Mouse (Mus musculus) 3T3-L1 (cell line): ENCODE measurements around the gene Mgat4a.

Experiments used
- DNase-seq: peaks from one replicate; pipeline ENCODE4 v3.0.0-alpha.2; 2015; ENCODE audit warnings: low read depth, low spot score

Gene Mgat4a

DNA sequence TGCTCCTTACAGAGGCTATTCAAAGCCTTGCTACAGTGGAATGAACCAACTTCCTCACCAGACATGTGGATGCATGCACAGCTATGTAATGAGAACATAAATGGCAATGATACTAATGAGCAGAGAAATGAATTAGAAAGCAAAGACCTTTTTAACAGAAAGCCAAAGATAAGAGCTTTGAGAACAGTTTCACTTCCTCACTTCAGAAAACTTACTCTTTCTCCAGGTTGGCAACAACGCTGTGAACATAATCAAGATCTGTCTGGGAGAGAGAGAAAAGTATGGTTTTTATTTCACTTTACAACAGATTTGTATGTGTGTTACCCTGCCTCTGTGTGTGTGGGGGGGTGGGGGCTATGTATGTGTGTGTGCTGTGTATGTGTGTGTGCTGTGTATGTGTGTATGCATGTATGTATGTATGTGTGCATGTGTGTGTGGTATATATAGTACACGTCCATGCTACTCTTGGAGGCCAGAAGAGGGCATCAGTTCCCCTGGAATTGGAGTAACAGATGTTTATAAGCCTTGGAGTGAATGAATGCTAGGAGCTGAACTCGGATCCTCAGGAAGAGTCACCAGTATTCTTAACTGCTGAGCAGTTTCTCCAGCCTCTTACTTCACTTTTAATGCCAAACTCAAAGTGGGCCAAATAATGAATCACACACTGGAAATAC lies 74.4 kb downstream of the Mgat4a start:
- DNase-seq: no peak

DNA sequence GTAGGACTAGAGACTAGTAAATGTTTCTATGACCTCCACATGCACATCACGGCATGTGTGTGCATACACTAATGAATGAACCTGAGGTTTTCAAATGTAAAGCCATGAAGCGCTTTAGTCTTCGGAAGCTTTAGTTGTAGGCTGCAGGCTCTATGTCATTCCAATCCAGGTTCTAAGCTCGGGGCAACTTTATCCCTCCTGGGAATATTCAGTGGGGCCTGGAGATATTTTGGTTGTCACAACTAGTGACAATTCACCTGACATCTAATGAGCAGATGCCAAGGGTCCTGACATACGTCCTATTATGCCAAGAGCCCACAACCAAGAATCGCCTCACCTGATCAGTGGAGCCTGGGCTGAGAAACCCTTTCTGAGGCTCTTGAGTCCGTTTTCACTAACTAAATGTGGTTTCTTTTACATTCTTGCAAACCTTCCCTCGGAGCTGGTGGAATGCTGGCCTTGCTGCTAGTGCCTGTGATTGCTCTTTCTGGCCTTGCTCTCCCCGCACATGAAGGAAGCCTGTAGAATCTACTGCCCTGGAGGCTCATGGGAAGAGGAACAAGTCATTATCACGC lies 75.9 kb downstream of the Mgat4a start:
- no peak for DNase-seq

DNA sequence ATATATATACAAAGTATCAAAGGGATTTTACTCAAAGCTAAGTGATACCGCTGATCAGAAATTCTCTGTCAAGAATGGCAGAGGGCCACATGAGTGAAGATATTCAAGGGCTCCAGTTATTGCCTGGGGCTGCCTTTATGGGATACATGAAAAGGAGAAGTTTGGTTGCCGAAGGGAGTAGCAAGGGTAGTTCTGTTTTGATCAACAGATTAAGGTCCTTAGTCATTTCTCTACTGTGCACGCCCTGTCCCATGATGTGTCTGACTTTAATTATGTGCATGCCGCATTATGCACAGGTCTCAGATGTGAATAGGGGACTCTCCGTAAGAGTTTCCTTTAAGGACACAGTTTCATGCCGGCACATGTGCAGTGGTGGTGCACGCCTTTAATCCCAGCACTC lies 83.3 kb downstream of the Mgat4a start:
- DNase-seq: no peak

DNA sequence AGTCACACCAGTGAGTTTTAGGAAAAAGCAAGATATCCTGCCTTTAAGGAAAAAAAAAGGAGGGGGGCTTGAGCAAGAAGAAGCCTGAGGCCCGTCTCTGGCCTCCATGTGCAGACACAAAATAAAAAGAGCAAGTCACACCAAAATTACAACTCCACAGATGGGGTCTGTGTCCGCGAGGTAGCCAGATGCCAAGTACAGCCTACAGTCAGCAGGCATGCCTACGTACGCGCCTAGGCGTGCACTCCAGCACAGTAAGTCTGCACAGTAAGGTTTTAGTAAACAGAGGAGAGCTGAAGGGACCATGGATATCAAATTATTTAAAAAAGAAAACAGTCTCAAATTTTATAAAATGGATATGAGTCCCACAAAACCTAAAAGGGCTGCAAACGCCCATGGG lies 89.5 kb downstream of the Mgat4a start:
- DNase-seq: no peak

DNA sequence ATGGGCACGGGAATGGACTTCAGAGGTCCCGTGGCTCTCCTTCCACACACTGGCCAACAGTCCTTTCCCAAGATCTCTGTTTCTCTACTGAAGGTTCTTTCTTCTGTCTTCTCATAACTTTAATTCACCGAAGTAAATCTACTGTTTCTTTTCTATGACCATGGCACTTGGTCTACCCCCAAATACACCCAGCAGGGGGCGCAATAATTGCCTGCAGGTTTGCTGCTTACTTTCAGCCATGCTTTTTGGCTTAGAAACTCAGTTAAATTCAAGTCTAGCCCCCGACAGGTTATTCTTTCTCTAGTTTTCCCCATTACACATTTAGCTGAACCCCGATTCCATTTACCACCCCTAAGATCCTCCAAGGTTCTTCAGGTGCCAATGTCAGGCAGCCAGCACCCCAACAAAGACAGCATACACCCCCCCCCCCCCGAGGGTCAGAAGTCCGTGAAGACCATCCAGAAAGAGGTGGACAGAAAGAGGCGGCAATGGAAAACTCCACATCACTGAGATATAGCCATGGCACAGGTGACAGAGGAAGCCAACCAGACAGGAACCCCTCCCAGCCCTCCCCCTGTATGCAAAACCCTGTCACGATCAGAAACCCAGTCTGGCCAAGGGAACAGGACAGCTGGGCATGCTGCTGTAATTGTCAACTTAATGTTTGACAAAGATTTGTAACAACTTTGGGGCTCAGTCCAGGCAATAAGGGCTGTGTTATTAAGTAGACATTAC lies 92.3 kb downstream of the Mgat4a start:
- peak; percentile 37 for DNase-seq

DNA sequence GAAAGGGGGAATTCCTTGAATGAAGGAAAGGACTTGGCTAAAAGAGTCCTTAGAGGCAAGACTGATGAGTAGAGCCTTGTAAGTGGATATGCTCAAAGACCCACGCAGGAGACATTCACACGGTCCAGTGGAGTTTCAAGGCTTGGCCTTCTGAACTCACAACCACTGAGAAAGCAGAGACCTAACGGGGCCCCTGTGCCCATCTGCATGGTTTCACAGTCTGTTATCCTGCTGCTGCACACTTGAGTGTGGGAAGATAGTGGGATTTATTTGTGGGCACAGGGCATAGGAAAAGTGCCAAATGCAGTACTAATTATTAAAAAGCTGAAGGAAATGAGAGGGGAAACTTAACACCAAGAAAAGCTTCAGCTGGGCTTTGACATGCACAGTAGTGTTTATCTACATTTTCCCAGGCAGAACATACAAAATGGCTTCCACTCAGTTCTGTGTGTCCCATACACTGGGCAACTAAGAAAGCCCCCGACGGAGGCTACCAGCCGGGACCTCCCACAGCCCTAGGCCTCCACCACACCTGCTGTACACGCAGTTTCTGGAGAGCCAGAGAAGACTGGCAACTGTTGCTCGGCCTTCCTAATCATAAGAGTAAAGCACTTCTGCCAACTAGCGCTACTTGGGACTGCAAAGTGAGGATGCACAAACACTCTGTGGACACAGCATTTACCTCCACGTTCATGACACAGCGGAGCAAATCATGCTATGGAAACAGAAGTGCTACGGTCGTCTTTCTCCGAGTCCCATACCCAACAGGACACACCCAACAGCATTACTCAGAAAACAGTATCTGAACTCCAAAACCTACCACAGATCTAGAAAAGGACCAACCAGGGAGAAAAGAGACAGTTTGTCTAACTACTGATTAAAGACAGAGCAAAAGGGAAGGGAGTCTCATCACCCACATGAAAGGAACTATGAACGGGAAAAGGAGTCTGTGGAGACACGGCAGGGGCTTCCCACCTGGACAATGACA lies 97.7 kb downstream of the Mgat4a start:
- no peak for DNase-seq

DNA sequence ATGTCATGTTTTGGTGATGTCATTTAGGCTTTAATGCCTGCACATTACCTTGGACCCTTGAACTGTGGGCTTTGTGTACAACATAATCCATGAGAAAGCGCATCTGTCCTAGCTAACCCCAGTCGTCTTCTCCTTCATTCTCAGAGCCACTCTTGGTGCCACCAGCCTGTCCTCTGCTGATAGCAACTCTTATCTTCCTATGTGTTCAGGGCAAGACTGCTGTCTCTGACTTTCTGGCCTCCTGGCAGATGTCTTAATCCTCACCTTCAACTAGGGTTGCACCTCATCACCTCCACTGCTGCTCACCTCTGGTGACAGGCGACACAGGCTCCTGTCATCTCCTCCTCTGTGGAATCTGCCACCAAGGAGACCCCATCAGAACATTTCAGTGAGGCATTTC lies 104.4 kb downstream of the Mgat4a start:
- no peak for DNase-seq

DNA sequence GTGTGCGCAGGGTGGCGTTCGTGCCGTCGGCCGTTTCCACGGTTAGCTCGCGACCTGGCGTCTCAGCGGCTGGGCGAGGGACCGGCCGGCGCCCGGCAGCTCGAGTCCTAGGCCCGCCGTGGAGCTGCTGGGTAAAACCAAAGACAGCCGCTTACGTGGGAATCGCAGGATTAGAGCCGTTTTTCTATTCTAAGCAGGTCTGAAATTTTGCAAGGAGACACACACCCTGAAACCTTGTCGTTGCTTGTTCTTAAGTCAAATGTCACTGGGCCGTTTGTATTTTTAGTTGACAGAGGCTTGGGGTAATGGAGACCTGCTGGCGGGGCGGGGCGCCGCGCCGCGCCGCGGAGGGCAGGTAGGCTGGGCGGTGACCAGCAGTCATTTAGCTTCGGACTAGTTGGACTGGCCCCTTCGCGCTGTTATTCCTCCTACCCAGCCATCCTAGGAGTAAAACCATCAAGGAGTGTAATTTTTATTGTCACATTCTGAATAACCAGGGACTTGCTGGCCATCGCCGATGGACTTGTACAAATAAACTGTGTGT lies 110.4 kb downstream of the Mgat4a start:
- peak; percentile 51 for DNase-seq

DNA sequence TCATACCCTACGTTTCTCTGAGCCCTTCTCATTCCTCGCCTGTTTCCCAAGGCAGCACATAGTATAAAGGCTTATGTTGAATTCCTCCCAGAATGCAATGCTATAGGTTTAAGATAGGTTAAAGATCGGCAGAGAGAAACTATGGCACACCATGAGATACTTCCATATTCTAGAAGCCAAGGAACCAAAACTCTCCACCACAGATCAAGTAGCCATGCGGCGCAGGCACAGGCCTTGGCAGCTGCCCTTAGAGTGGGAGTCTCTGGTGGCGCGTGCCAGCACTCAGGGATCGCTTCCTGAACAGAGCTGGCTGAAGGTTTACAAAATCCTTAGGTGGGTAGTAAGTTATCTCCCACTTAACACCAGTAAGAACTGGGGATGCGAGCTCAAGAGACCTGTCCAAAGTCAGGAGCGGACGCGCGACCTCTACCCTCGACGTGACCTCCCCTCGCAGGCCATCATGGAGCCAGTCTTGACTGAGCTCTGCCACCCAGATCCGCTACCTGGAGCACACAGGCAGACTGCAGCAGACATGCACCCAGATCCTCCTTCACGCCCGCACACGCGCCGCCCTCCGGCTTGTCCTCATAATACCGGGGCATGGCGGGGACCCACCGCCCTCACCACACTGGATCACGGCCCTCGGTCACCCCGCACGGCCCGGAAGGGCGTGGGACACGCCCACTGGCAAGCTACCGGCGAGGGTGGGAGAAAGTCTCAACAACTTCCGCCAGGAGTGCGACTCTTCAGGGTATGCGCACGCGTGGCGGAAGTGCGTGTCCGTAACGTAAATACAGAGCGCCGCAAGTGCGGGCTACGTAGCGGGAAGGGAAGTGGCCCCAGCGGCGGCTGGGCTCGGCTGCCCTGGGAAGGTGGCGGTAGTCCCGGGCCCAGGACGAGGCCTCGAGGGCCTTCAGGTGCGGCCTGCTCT lies 111.2 kb downstream of the Mgat4a start, which contains the start of the genes Coa5 and Unc50:
Gene Coa5, minus strand, starts transcription at position 738 of the 931 bp plus-strand sequence.
Gene Unc50, plus strand, starts transcription at position 774 of the 931 bp plus-strand sequence.
- peak; percentile 97 for DNase-seq

DNA sequence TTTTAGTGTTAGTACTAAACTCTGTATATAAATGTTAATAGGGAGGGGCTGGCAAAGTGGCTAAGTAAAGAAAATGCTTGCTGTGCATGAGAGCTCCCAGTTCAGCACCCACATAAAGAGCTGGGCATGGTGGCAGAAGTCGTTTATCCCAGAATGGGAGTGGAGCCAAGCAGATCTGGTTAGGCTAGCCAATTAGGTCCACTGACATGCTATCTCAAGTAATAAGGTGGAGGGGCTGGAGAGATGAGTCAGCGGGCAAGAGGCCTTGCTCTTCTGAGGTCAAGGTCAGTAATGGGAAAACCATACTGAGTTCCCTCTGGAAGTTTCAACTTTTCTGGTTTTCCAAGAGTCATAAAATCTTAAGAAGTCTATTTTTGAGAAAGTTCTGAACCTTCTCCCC lies 111.9 kb downstream of the Mgat4a start:
- peak; percentile 27 for DNase-seq

DNA sequence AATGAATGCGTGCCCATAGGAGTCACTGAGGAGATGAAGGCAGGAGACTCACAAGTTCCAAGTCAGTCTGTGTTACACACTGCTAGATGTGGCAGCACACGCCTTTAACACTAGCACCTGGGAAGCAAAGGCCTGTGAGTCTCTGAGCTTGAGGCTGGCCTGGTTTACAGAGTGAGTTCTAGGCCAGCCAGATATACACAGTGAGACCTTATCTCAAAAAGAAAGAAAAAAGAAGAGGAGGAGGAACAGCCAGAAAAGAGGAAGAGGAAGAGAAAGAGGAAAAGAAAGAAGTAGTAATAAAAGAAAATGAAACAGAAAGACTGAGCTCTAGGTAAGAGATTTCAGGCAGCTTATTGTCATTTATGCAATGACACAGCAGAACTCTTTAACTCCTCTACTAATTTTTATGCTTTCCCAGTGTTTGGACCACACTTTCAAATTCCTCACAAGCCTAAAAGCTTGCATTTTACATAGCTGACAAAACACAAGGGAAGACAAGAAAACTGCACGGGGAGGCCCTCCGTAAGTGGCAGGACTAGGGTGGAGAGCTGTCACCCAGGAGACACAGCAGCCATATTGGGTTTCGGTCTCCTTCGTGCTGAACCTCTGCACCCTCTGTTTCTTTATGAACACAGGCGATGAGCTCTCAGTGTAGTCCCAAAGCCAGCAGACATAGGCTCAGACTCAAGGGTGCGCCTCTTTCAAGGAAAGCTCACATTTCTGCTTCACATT lies 113.5 kb downstream of the Mgat4a start:
- no peak for DNase-seq

DNA sequence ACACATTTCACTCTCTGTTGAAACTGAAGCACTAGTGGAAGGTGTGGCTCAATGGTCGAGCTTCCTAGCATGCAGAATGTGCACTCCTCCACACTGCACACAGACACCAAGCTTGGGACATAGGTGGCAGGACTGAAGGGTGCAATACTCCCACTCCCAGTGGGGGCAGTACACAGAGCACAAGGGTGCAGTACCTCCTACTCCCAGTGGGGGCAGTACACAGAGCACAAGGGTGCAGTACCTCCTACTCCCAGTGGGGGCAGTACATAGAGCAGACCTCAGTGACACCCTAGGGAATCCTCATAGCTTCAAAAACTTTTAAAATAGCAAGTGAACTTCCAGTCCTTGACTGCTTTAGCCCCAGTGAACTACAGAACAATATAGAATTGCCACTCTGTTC lies 121.4 kb downstream of the Mgat4a start:
- DNase-seq: peak; percentile 58

DNA sequence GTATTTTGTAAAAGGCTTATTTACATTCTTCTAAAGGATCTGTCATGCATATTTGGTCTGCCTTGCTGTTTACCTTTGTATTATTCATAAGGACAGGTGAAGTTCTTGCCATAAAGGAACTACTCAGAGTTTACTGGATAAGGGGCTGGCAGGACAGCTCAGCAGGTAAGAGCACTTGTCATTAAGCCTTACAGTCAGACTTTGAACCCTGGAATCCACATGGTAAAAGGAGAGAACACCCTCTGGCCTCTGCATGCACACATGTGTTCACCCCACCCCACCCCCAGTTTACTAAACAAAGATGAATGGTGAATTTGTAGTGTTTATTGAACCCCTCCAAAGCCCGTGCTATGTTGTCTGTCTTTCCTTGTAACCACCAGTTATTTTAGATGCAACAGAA lies 125.4 kb downstream of the Mgat4a start:
- no peak for DNase-seq

DNA sequence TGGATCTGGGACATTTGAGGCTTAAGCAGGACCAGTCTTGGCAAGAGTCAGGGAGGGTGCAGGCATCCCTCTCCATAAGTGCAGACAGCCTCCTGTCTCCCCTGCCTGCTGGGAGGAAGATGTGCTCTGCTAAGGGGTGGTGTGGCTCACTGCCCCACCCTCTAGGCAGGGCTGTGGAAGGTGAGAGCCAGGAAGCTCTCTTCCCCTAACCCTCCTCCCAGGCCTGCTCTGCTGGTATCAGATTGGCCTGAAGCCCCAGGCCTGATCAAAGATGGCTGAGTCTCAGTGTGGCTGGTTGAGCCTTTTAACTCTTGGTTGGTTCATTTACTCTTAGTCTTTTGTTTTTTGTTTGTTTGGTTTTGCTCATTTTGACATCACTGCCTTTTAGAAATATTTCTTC lies 131.2 kb downstream of the Mgat4a start:
- no peak for DNase-seq

DNA sequence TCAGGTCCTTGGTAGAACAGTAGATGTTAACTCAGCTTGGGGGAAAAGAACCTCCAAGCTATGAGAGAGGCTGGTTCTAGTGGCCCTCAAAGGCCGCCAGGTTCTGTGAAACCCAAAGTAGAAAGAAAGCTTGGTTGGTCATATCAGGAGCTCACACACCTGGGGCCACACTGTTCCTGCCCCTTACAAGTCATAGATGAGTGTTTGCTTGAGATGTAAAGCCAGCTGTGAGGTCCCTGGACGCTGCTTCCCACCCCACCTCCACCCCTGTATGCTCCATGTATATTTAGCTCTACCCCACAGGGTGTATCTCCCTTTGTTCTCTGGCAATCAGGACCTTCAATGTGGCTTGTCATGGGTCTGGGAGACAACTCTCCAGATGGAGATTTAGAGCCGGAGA lies 132.1 kb downstream of the Mgat4a start:
- DNase-seq: no peak

DNA sequence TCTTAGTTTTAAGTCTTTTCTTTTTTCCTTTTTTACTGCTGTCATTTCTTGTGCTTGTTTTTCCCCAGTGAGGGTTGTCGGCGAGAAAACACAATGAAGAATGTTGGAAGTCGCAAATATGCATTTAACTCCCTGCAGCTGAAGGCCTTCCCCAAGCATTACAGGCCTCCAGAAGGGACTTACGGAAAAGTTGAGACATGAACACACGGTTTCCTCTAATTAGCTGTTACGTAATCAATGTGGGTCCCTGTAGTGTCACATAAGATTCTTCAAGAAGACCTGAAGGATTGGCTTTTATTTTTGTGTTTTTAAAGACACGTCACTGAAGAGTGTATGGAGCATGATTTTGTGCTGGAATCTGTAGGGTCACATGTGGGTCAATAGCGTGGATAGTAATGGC lies 132.8 kb downstream of the Mgat4a start:
- no peak for DNase-seq

DNA sequence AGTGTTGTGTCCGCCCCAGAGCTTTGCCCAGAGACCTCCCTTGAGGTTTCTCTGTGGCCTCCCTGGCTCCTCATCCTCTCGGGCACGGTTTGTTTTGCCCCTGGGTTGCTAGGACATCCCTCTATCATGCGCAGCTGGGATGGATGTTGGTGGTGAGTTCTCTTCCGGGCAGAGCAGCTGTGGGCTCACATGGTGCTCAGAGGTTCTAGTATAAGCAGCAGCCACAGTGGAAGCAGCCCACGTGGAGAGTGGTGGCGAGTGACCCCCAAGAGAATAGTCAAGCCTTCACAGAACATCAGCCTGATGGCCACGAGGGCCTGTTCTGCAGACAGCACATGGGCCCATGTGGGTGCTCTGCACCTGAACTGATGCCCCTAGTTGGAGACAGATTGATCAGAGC lies 133.6 kb downstream of the Mgat4a start:
- DNase-seq: no peak

DNA sequence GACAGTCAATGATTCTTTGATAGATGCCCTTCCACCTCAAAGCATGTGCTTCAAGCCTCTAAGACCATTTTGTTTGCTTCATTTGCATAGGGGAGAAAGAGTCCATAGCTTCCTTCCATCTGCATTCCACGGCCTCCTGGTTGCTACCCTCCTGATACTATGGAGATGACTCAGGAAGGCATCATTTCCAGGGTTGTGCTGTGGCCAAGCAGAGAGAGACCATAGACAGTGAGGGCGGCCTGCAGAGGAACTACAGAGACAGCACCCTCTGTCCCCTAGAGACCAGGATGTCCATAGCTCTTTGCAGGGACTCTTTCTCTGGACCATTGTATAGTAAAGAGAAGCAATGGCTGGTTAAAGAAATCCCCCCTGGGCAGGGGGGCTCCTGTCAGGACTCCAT lies 135.7 kb downstream of the Mgat4a start:
- DNase-seq: peak; percentile 46

DNA sequence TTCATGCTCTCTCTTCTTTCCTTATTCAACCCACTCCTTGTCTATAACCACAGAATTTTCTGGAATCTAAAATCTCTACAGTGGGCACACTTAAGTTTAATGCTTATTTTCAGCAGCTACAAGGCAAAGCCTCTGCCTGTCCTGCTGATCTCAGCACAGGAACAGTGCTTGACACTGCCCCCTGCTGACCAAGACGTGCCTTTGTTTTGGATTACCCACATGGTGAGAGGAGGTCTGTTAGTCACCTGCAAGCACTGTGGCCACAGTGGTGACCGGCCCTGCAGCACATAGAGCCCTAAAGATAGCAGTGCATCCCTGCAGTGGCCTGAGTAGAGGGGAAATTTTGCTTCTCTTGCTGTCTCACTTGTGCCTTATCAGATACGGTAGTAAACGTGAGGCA lies 139.1 kb downstream of the Mgat4a start:
- peak; percentile 80 for DNase-seq

DNA sequence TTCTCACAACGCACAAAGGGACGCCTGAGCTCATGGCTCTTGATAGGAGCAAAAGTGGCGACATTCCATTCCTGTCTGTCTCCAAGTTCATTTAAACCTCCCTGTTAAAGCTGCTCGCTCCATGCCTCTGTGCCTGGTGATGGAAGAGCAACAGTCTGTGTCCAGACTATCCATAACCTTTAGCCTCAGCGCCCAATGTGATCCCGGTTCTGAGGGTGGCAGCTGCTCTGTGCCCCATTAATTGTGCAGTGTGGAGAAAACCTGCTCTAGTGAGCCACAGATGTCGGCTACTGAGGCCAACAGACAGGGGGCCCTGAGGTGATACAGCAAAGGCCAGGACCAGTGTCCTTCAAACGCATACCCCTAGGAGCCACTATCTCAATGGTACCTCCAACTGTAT lies 141.1 kb downstream of the Mgat4a start:
- DNase-seq: no peak
